Mouse (Mus musculus): ENCODE measurements around the gene Ccdc12.

GRCm38 (mm10) chr9:110731859-110732258 is 75.6 kb downstream of the Ccdc12 start:
- TF ChIP-seq CTCF (IDR thresholded peaks at IDR 0.05; ENCODE audit: insufficient read depth, low read length) (no peak), POLR2A (IDR thresholded peaks at IDR 0.05; ENCODE audit: borderline replicate concordance, extremely low read depth, low read depth, low read length) (no peak)

Measured in lung, adult 2 months (tissue).